Mouse (Mus musculus) adrenal gland, adult 18-20 months (tissue): ENCODE data around the gene Col28a1. TPM values are rescaled to one million over a fixed set of nuclear protein-coding genes. Genes with fewer than 3 reads are reported as not detected.

Experiments used
- DNase-seq, 2 experiments: peaks; one replicate each; pipeline ENCODE4 v3.0.0; 2021 to 2022; ENCODE audit warnings: low spot score in 2 of 2
- long read RNA-seq, 2 experiments: library from polyadenylated mRNA; stranded (forward); transcript quantifications; one replicate each; pipeline ENCODE4 v2.0.0; 2021
- total RNA-seq, 2 experiments: library from RNA; stranded (reverse); gene quantifications; 1 replicate in 1 of 2; 2 replicates in 1 of 2; pipeline ENCODE4 v1.2.3; 2021

Gene Col28a1
- total RNA-seq: 1 to 10 TPM in 1 of 2 experiments, under 1 TPM in 1; 0.89 to 2.2 TPM
- long read RNA-seq, experiment 1: 0 reads
- long read RNA-seq, experiment 2, partial matches to known transcripts: 1 of 1 reads
- long read RNA-seq, experiment 2, other reads (novel, unspliced or antisense): 0 of 1 reads

DNA sequence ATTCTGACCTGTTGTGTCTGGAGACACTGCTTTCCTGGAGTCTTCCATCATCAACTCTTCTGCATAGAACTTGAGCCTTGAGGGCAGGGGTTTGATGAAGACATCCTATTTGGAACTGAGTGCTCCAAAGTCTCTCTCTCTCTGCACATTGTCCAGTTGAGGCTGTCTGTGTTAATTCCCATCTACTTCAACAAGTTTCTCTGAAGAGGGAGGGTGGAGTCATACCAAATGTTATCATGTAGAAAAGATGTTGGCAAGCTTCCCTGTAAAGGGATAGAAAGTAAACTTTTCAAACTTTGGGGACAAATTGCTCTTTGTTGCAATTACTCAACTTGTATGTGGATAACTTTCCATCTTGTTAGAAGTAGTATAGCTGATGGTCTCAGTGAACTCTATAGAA lies at the start of gene Col28a1:
Gene Col28a1 (minus strand): TSS at position 101 of the 400 bp plus-strand sequence.
- DNase-seq: no peak

DNA sequence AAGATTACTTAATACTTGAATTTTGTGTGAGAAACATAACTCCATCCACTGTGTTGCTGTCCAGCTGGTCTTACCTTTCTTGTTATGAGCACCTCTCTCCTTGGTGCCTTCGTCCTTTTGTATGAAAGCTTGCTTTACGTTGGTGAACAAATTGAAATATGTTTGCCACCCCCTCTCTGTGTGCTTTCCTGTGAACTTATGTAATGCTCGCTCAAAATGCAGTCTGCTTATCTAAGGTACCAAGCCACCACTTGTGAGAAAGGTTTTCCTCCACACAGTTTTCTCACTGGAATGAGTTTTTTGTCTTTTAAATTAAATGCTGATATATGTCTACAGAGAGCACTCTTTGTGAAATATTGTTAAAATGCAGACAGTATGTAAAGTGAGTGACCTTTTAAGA lies 36.2 kb upstream of the Col28a1 start:
- DNase-seq: no peak

DNA sequence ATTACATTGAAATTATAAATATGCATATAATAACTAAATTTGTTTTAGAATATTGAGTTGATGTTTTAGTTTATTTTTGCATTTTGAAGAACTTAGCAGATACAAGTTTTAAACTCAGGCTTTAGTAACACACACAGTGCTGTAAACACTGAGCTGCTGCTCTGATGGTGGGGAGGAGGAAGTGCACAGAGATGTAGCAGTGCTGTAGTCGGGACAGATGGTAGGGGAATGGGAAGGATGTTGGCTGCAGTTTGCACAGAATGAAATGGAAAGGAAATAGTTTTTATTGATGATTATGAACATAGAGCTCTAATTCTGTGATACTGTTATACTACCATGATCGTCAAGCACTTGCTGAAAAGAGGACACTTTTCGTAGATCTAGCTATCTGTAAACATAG lies 34.6 kb upstream of the Col28a1 start:
- DNase-seq: no peak

DNA sequence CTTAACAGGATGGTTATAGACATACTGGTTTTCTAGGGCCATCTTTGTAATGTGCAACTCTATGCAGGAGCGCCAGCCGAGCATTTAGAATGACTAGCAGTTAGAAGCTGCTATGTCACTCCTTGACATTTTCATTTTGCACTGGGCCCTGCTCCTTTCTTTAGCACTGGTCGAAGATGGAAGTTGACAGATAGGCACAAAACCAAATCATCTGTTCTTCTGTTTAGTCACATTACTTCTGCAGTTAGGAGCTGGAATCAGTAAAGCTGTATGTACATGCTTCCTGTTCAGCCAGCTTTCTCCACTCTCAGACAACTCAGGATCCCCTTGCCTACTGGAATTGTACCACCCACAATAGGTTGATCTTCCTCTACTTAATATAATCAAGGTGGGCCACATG lies 18.2 kb upstream of the Col28a1 start:
- no peak for DNase-seq

DNA sequence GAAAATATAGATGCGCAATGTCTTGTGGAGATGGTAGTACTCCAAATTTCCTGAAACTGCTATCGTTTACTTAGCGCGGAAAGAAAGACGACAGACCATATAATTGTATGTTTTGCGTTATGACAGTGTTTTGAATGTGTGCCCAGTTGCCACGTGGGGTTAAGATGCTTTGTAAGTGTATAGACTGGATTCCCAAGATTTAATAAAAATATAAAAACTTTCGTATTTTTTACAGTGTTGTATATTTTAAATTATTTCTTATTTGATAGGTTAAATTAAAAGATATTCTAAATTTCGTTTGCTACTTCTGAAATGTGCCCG lies 17.4 kb upstream of the Col28a1 start:
- no peak for DNase-seq

DNA sequence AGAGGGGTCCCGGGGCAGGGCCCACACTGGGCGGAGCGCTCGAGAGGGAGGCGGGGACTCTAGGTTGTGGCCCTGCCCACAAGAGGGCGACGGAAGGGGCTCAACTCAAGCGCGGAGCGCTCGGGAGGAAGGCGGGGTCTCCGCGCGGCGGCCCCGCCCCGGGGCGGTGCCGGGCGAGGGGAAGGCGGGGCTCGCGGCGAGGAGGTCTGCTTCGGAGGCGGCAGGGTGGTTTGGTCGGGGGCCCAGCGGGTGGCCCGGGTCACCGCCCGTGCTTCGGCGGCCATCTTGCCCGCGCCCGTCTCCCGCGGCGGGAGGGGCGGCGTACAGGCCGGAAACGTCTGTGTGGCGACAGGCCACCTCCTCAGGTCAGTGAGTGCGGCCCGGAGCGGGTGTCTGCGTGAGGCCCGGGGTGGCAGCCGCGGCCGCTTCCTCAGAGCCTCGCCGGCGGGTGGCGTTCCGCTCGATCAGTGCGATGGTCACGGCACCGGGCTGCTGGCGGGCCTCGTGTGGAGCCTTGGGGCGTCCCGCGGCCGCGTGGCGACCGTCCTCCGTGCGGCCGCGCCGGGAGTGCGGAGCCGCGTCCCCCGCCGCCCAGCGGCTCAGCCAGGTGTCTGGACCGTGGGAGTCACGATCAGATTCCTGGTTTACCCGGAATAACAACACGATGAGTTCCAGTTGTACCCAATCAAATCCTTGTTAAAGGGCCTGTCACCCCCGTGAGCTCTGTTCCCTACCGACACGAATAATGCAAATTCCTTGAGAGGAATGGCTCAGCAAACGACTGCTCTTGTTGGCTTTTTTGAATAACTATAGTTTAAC lies 16.8 kb upstream of the Col28a1 start, which contains the start of gene Mios:
Gene Mios (plus strand): TSS at position 176 of the 819 bp plus-strand sequence.
- DNase-seq: peak; percentile 83 to 87

DNA sequence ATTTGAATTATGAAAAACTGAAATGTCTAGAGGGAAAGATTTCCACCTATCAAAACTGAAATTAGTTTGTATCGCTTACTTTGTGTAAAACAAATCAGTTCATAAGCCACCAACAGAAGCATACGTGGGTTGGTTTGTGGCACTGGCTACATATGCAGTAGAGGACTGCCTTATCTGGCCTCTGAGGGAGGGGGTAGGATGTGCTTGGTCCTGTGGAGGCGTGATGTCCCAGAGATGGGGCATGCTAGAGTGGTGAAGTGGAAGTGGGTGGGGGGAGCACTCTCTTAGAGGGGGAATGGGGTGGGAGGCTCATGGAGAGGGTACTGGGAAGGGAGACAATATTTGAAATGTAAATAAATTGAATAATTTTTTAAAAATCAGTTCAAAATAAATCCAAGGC lies 2.5 kb downstream of the Col28a1 start:
- no peak for DNase-seq

DNA sequence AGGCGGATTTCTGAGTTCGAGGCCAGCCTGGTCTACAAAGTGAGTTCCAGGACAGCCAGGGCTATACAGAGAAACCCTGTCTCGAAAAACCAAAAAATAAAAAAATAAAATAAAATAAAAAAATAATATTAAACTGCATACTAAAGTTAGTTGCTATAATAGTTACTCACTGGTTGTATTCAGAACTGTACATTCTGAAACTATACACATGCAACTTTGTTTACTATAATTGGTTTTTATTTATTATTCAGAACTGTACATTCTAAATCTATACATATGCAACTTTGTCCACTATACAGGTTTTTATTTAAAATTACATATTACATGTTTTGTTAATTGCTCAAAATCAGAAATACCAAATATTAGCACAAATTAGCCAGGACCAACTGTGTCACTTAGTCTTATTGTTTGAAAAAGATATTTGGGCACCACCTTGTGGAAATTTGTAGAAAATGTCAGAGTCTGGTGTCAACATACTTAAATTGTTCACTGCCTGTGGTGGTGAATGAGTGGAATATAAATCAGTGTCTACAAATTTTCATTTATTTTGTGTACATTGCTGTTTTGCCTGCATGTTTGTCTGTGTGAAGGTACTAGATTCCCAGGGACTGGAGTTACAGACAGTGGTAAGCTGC lies 3.7 kb downstream of the Col28a1 start:
- DNase-seq: no peak

DNA sequence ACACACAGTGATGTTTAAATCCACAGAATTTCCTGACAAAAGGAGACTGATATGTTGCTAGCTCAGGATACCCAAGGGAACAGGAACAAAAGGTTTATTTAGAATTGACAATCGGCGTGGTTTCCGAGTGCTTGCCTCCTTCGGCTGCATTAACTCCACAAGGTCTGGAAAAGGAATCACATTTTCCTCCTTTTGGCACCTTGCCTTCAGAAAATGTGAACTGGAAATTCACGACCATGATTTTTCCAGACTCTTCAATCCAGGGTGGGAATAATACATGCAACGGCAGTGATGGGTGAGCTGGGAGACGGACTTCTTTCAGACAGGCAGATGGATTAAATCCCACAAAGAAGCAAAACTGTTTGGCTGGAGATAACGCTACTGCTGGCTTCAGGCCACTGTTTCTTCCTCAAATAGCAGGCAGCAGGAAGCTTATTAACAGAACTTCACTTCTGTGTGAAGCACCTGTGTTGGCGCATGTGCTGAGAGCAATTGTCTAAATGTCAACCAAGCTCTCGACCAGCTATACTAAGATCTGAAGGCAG lies 13.9 kb downstream of the Col28a1 start:
- no peak for DNase-seq

DNA sequence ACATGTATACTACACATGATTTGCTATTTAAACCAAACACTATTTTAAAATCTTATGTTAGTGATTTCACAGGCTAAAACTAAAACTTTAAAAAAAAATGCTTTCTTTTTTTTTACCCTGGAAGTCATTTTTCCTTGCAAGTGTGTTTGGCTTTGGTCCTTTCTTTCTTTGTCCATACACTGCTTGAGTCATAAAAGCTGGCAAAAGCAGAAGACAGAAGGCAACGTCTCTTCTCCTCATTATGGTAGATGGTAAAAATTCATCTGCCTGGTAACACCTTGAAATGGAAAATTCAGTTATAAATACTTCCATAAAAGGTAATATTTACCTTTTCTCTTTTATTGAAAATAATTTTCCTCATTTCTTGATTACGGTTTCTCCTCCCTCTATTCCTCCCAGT lies 16.3 kb downstream of the Col28a1 start:
- DNase-seq: no peak

DNA sequence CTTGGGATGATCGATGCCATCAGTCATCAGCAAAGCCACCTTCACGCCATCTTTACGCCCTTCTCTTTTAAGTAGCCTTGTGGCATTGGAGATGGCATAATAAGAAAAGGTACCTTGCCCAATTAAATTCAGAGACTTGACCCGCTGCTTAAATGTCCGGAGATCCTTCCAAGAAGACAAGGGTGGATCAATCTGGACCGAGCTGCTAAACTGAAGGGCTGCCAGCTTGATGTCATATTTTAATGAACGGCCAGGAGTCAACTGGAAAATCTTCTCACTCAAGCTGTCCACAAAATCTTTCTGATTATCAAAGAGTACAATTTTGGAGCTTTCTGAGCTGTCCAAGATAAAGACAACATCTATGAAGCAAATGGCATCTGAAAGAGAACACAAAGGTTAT lies 17.1 kb downstream of the Col28a1 start:
- DNase-seq: no peak

DNA sequence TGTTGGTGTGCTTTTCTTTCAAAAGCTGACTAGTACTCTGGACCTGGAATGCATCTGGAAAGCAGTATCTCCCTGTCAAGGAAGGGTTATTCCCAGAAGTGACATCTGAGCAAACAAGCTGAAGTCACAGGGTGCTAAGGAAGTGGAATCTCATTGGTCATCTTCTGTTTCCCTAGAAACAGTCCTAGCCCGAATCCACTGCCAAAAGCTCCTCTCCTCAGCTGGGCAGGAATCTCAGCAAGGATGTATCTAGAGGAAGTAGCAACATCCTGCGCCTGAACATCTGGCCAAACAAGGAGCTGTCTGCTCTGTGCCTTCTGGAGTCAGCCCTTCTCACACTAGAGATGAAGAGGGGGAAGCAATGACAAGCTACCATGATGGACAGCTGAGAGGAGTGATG lies 18.4 kb downstream of the Col28a1 start:
- DNase-seq: no peak

DNA sequence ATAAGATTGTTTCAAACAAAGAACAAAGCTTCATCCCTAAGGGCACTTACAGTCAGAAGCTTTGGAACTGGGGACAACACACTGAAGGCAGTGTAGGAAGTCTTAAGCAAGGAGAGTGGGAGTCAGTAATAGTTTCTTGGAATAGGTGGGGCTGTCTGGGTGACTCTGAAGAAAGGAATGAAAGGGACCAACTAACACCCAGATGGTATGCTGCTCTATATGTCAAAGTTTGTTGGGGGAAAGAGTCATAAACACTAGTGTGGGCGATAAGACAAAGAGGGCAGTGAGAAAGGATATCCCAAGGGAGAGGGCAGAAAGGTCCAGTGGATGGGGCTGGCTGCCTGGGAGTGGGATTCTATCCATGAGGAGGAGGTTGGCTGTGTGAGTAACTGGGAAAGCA lies 20.3 kb downstream of the Col28a1 start:
- no peak for DNase-seq

DNA sequence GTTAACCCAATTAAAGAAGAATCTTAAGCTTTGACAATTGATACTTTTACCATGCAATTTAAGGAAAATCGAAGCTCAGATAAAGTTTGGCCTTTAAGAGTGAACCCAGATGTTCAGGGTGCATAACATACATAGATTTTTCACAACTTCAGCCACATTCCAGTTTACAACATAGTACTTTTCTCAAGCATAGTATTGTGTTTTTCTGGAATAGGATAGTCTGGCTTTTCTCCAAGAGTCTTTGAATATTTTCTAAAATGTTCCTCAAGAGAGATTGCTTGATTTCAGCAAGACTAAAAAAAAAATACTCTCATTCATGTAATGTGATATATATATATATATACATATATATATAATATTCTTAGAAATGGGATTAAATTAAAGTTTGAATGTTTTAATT lies 27.7 kb downstream of the Col28a1 start:
- no peak for DNase-seq

DNA sequence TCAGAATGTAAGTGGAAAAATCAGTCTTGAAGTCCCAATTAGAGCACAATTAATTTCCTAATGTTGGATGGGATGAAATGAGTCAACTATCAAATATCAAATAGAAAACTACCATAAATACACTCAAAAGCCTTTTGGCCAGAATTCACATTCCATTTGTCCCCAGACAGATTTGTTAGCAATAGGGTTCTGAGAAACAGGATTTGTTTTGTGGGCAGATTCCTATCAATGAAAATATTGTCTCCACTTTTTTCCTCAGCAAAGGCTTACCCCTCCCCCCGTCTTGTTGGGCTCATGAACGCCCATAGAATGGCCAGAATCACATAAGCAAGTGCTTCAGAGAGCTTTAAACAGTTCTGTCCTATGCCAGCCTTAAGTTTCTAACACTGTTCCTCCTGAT lies 32.4 kb downstream of the Col28a1 start:
- no peak for DNase-seq

DNA sequence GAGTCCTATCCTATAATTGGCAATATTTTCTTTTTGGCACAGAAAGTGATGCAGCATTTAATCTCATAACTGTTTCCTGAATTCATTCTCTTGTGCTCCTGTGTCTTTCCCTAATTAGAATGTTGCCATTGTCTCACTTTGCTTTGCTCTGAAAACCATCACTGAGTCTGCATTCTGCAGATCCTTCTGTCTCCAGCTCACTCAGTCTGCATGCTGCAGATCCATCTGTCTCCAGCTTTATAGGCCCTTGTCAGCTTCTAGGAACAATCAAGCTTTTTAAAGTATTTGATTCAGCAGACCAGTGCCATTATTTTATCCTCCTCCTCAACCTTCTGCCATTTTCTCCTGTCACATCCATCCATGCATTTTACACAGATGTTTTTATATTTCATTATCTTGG lies 35.3 kb downstream of the Col28a1 start:
- no peak for DNase-seq

DNA sequence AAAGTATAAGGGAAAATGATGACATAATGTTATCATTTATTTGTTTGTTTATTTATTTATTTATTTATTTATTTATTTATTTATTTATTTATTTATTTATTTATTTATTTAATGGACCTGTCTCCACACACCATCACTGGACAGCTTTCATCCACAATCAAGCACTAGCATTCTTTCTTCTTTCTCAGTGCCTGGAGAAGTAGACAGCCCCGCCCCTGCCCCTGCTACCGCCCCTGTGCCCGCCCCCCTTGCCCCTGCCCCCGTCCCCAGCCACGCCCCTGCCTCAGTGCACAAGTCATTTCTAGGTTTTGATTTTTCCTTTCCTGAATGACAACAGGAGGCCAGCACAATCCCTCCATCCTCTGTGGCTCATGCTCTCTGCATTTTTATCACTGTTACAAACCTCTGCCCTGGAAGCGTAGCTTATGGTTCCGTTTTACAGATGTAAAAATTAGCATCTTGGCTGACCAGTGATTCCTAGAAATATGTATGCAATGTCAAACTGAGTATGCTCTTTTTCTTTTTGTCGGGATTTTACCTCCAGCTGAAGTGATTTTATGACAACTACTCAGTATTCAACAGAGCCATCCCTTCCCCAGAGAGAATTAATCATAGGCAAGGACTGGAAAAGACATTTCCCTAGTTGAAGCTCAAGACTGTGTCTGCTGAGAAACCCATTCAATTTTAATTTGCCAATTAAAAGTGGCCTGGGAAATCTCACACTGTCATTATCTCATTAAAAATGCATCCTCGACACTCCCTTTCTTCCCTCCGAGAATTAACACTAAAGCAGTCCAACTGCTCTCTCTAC lies 39.7 kb downstream of the Col28a1 start:
- no peak for DNase-seq

DNA sequence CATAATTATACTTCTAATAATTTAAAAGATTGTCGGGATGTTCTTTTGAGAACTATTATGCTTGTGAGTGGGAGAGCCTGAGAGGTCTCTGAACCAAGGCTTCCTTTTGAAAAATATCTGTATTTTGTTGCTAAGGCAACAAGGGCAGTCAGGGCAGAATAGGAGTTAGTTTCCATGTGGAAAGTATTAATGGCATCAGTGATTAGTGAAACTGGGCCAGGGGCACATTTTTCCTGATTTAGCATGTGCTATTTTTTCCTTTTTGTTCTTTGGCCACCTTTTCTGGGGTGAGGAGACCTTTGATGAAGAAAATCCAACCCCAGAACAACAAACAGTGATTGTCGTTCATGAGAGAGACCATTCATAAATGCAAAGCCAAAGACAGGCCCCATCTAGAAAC lies 43.5 kb downstream of the Col28a1 start:
- DNase-seq: no peak

DNA sequence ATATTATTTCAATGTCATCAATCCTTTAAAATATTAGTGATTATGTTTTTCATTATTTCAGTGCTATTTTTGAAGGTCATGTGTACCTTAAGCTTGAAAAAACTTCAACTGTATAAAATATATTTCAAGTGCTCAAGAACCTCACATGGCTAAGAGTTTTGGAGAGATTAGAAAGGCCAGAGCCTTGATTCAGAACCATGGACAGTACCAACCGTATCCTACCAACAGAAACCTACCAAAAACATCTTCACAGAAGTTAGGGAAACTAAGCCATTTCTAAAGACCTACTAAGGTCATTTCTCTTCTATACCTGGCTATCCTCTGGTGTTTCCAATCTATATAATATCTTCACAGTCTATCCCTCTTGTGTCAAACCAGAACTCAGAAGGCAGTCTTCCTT lies 50.5 kb downstream of the Col28a1 start:
- DNase-seq: no peak

DNA sequence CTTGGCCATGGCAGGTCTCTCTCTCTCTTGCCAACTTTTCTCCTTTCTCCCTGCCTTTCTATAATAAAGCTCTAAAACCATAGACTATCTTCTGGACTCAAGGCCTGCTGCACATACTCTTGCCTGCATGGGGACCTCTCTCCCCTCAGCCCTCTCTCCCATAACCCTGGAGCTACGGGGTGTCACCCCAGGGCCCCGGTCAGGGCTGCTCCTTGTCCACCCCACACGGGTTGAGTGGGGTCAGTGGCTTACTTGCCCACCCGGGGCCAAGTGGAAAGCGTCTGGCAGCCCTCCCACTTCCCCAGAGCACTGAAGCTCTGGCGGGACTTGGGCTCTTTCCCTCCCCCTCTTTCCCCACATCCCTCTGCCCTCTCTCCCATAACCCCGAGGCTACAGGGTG lies 62.3 kb downstream of the Col28a1 start:
- no peak for DNase-seq

DNA sequence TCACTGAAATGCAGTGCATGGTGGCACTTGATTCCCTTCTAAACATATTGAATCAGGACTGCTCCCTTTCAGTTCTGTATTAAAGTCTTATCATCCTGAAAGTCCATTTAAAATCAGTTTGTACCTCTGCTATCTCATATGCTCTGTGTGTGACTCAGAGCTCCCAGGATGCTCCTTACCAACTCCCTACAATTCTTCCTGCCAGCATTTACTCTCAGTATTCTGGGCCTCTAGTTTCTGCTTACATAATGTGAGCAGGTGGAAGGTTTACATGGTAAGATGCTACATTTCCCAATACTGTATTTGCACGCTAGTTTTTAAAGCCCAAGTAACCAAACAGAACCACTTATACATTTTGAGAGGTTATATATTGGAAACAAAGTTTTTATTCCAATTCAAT lies 64.3 kb downstream of the Col28a1 start:
- no peak for DNase-seq

DNA sequence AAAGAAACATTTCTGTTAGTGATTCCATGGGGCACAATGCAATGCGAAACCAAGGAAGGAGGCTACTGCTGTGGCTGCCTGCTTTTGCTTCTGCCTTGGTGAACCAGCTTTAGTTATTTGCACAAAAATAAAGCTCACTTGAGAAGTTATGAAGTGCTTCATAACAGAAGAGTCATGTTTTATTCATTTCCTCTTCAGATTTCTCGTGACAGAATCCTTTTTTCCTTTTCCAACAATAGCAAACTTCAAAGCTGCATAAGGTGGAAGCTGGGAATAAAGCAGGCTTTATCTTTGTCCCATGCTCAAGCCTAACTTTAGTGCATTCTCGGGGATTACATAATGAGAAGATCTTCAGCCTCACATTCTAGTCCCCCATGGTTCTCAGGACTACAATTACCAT lies 65.9 kb downstream of the Col28a1 start:
- no peak for DNase-seq
